Mouse (Mus musculus) mature B cell (primary cell): ENCODE measurements around the gene Herc4.

Source experiments
- in situ Hi-C: fragments of 300-500 bp; cut with MboI; formaldehyde crosslinking; loops from 2 replicates; pipeline ENCODE4 v1.14.3; 2019

Herc4 gene

DNA sequence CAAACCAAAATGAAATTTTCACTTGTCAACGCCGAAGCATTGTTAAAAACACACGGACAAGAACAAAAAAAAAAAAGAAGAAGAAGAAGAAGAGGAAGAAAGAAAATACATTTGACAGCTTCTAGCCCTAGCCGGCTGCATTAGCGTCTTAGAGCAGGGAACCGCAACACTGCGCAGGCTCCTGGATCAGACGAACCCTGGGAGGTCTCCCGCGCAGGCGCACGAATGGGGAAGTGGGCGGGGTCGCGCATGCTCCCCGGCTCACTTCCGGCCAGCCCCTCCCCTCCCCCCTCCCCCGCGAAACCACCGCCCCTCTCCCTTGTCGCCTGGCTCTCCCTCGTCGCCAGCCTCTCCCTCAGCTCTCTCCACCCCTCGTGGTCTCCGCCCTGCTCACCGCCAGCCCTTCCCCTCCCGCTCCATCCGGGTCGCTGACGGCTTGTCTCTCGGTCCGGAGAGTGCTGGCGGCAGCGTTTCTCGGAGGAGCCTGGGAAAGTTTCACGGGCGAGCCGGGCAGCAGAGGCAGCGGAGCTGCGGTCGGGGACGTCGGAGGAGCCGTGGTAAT is at the start of gene Herc4:
TSS of gene Herc4 (plus strand) at position 318 of the 562 bp plus-strand sequence.
- in situ Hi-C loops, result no loop called here

DNA sequence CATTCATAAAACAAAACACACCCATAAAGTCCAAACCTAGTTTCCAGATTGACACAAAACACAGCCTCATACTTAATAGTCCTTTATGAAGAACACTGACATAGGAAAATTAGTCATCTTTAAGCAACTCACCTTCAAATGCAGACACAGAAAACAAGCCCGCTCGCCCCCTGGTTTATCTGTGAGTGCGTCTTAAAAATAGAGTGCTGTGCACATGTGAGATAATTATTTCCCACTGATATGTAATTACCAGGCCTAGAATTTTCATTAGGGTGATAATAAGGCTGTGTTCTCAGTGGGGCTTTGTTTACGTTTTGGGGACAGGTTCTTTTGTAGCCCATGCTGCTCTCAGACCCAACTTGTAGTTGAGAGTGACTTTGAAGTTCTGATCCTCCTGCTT is 44.6 kb upstream of the Herc4 start:
- in situ Hi-C loops, result no loop called here

DNA sequence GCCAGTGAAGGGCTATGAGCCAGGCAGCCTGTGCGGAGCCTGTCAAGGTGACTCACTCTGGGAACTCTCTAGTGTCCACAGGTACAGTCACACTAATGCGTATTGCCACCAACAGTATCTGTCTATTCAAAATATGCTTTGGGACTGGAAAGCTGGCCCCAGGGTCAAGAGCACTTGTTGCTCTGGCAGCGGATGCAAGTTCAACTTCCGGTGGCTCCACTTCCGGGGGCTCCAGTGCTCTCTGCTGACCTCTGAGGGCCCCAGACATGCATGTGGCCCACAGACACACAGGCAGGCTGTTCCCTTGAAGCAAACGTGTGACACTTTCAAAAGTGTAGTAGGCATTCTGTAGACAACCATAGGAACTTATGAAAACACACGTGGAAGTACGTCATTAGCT is 42.1 kb upstream of the Herc4 start:
- in situ Hi-C loops, result no loop called here

- in situ Hi-C loops, result no loop called here
These were observed 40.6 kb upstream of the Herc4 start for GRCm38 (mm10) chr10:63203002-63203401.

GRCm38 (mm10) chr10:63203728-63204127 is 39.9 kb upstream of the Herc4 start, which contains the start of gene Mypn:
TSS of gene Mypn (minus strand) at chr10:63203952.
- in situ Hi-C loops, result no loop called here

DNA sequence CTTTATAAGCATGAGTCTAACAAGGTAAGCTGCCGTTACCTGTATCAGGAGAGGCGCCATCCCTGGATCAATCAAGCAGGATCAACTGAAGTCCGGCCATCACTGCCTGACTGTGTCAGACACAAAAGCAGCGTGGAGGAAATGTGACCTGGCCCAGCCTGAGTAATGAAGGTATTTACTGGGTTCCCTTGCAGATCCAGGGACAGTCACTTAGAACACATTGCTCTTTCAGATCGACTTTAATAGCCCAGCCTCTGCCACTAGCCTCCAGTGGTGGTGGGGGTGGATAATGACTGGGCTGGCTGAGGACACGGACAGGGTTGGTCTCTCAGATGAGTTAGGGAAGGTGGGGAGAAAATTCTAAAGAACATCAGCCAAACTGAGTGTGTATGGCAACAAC is 34.7 kb upstream of the Herc4 start:
- in situ Hi-C loops, result no loop called here

DNA sequence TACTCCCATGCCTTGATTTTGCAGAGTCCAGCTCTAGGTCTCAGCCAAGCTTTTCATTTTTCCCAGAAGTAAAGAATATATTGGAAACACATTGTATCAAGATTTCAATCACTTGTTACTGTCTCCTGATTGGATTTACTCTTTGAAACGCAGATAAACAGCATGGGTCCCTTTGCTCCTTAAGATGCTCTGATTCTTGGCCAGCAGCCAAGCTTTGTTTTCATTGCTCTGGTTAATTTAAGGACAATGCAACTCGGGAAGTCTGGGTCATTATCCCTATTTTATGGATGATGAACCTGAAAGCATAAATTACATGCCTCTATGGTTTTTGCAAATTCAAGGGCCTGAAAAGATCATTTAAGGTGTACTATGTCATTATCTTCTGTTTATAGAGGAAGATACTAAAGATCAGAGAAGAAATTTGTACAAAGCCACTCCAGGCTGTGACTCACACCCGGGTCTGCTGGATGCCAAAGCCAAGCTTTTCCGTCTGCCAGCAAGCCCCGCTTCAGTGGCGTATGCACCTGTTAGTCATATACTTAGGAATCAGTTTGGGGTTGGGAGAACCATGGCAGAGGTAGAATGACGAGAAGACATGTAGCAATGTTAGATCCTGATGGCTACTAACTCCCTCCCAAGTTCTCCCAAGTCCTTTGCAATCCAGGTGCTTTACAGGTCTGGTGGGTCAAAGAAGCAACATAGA is 22.4 kb upstream of the Herc4 start:
- in situ Hi-C loops, result no loop called here

GRCm38 (mm10) chr10:63224341-63224740 is 19.3 kb upstream of the Herc4 start:
- in situ Hi-C loops, result no loop called here

DNA sequence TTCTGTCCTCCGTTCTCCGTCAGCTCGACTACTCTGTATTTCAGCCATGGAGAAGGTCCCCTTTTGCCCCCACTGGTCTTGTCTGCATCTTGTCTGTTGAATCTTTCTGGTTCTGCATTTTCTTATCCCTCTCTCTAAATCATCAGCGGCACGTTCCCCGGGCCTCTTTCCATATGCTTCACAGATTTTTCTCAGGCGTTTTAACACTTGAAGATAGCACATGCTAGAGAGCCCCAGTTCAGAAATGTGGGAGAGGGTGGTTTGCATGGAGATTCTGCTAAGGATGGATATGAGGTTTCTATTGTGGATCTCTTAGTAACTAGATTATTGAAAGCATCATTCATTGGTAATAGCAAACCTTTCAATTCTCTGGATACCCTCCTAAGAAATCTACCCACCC is 13.3 kb upstream of the Herc4 start:
- in situ Hi-C loops, result no loop called here

DNA sequence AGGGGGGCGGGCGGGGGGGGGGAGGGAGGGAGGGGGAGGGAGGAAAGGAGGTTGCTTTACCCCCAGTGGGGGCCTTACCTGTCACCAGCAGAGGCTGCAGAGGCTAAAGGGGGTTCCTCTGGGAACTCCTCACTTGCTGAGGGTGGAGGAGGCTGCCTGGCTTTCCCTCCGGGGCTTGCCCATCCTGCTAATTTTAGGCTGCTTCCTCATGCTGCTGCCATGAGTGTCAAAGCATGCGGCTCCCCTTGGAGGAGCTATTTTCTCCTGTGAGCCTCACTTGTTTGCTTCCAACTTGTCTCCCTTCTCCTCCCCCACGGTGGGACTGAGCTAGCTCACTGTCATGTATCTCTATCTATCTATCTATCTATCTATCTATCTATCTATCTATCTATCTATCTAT is 12.8 kb upstream of the Herc4 start:
- in situ Hi-C loops, result no loop called here

- in situ Hi-C loops, result no loop called here
These were observed 12.0 kb upstream of the Herc4 start for GRCm38 (mm10) chr10:63231630-63232029.

- in situ Hi-C loops, result no loop called here
These were observed 9.5 kb upstream of the Herc4 start for GRCm38 (mm10) chr10:63234133-63234532.

DNA sequence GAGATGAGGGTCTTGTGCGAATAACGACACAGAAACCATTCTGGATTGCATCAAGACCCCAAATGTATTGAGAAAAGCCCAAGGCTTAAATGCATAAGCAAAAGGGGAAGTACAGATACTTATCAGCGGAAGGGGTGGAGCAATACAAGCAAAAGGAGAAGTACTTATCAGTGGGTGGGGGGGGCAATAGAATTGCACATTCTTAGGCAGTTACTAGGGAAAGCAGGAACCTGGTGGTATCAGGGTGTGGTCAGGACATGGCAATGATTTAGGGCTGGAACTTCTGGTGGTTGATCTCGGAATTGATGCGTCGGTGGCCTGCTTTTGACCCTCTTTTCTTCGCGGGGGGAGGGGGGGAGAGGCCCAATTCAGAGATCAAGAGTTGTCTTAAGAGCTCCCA is 7.7 kb upstream of the Herc4 start:
- in situ Hi-C loops, result no loop called here

GRCm38 (mm10) chr10:63236663-63237062 is 6.9 kb upstream of the Herc4 start:
- in situ Hi-C loops, result no loop called here

DNA sequence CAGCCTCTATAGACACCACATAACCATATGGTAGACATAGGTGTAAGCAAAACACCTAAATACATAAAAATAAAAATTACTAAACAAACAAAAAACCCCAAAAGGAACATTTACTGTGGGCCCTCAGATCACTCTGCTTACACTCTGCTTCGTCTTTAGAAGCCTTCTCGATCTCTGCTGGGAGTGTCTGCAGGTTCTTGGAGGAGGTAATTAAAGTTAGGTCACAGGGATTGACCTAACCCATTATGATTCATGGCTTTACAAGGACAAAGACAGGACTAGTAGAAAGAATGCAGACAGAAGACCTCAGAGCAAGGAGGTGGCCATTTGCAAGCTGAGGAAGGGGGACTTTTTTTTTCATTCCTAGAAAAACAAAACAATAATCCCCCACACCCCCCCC is 6.4 kb upstream of the Herc4 start:
- in situ Hi-C loops, result no loop called here

DNA sequence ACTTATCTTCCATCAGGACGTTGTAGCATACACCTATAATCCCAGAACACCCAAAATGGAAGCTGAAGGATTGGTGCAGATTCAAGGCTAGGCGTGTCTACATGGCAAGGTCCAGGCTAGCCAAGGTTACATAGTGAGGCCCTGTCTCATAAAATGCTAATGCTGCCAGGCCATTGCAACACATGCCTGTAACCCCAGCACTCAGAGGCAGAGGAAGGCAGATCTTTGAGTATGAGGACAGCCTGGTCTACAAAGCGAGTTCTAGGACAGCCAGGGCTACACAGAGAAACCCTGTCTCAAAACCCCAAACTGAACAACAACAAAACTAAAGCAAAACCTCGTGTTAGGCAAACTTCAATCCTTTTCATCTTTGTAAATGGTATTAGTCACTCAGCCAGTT is 5.5 kb upstream of the Herc4 start:
- in situ Hi-C loops, result no loop called here

DNA sequence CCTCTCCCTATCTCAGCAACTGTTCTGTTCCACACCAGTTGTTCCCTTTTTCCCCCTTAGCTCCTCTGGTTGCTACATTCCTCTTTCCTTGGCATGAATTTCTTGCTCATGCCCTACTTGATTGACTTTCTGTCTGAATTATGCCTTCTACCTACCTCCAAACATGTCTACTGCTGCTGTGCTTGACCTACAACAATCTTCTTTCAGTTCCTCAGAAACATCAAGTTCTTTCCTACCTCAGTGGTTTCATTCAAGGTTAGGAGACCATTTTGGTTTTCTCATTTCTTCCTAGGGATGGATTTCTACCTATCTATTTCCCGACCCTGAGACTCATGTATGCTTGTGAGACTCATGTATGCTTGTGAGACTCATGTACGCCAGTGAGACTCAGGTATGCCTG is 3.8 kb upstream of the Herc4 start:
- in situ Hi-C loops, result no loop called here

DNA sequence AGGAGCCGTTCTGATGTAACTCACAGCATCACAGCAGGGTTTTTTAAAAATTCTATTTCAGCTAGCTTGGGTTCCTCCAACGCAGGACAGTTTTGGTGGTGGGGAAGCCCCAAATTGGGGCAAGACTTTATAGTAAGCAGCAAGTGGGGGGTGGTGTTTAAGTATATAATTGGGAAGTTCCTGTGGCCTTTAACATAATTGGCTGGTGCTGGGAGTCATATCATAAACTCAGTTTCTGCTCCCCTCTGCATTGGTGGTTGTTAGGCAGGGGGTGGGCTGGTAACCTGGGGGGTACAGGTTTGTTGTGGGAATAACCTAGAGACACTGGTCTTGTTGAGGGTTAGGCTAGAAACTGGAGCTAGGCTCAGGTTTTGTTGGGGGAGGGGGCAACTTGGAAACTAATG is 2.7 kb upstream of the Herc4 start:
- in situ Hi-C loops, result no loop called here

DNA sequence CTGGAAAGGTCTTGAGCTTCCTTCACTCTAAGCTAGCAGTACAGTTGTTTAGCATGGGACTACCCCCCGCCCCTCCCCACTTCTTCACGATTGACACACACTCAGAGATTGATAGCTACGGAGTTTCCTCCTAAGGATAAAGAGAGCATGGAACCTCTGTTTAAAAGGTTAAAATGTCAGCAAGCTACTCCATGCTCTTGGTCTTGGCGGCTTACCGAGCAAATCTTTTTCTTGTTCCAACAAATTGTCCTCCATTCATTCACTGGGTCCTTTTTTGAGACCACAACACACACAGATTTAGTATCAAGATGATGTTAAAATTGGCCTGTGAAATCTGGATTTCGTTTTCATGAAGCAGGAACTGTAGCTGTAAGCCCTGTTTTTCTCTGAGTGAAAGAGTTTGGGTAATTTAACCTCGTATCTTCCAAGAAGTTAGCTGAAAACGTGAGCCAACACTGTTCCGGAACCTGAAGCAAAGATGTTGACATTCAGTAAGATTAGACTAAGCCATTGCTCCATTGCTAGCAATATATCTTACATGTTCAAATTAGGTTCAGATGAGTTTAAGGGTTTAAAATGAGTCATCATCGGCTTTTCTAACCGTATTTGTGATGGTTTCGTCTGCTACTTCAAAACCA is 693 bp upstream of the Herc4 start:
- in situ Hi-C loops, result no loop called here

DNA sequence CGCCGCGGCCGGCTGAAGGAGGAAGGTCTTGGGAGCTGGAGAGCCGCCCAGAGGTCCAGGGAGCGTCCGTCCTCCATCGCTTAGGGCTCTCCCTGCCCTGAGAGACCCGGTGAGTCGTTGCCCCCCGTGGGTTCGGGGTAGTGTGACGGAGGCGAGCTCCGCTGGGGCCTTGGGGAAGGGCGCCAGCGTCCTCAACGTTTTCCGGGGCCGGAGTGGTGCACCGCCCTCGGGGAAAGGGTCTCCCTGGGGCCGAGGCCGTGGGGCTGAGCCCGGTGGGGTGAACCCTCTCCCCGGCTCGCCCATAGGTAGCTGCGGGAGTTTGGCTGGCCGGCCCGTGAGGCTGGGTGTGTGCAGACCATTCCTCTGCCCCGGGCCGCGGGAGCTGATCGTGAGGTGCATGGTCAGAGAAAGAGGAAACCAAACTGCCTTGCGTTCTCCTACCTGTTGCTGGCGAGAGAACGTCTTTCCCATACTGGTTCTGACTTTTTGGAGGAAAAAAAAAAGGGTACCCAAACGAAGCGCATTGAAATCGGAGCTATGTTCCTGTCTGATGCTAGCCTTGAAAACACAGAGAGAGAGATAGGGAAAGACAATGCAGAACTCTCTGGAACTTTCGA is 553 bp downstream of the Herc4 start:
- in situ Hi-C loops, result no loop called here

DNA sequence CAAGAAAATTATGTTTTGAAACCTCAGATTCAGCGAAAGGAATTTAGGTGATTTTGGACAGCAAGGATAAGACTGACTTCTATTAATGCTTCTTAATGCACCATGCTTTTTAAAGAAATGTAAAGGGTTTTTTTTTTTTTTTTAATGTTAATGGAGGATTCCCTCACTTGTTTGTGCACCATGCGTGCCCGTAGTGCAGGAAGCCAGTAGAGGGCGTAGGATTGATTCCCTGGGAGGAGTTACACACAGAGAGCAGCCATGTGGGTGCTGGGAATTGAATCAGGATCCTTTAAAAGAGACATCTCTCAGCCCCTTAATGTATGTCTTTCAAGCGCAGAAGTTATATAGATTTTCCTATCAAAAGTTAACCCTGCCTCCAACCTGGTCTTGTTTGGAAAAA is 1.1 kb downstream of the Herc4 start:
- in situ Hi-C loops, result no loop called here

DNA sequence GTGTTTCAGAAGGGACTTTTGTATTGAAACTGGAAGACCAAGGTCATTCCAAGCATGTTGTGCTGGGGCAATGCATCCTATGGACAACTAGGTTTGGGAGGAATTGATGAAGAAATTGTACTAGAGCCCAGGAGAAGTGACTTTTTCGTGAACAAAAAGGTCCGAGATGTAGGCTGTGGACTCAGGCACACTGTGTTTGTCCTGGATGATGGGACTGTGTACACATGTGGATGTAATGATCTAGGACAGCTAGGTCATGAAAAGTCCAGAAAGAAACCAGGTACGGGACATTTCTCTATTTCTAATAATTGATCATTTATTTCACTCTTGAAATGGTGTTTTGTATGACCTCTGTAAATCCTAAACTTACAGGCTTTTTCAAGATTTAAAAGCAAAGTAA is 2.2 kb downstream of the Herc4 start:
- in situ Hi-C loops, result no loop called here

DNA sequence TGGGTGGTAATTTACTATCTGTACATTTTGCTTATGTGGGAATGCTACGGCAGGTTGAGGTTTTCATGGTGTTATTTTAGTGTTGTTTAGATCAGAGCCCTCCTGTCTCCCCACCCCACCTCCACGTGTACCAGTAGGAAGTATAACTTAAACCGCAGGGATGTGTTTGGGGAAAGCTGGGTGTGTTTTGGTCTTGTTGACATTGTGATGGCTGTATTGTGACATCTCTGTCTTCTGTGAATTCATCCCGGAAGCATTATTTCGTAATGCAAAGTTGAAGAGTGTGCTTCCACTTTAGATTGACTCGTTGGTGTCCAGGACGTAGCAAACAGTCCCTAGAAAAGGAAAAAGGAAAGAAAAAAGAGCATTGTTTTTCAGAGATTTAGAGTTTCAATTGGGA is 3.8 kb downstream of the Herc4 start:
- in situ Hi-C loops, result no loop called here
